Mouse (Mus musculus) thymus, adult 2 months (tissue): ENCODE data around the gene Zfp598. TPM values are rescaled to one million over a fixed set of nuclear protein-coding genes. Genes with fewer than 3 reads are reported as not detected.

Experiments used
- DNase-seq: peaks from one replicate; pipeline ENCODE4 v3.0.0; 2021
- H3K27ac ChIP-seq: fragments of 200-500 bp; 2 replicates; pipeline ENCODE4 v1.5.1; 2012; ENCODE audit warnings: low read length, control low read depth; ENCODE audit not compliant: control insufficient read depth, insufficient read depth
- H3K27me3 ChIP-seq: fragments of 200-500 bp; 2 replicates; pipeline ENCODE4 v1.6.1; 2012; ENCODE audit warnings: mild to moderate bottlenecking, low read length, moderate library complexity, mixed read lengths; ENCODE audit not compliant: control insufficient read depth, insufficient read depth
- H3K36me3 ChIP-seq: fragments of 200-500 bp; 2 replicates; pipeline ENCODE4 v1.6.1; 2012; ENCODE audit warnings: mild to moderate bottlenecking, low read length, moderate library complexity; ENCODE audit not compliant: control insufficient read depth, insufficient read depth
- H3K4me1 ChIP-seq: fragments of 200-500 bp; replicated peaks from 2 replicates; pipeline ENCODE4 v1.6.1; 2012; ENCODE audit warnings: low read length; ENCODE audit not compliant: control insufficient read depth, insufficient read depth
- H3K4me3 ChIP-seq: fragments of 200-500 bp; 2 replicates; pipeline ENCODE4 v1.5.1; 2012; ENCODE audit warnings: mild to moderate bottlenecking, low read length, control low read depth, moderate library complexity; ENCODE audit not compliant: control insufficient read depth, insufficient read depth
- CTCF ChIP-seq: fragments of 200-500 bp; IDR thresholded peaks from 2 replicates; pipeline ENCODE4 v1.5.1; 2012; ENCODE audit warnings: mild to moderate bottlenecking, control low read depth, low read length, moderate library complexity, borderline replicate concordance; ENCODE audit not compliant: control insufficient read depth, poor library complexity, insufficient read depth; ENCODE audit errors: extremely low read depth
- POLR2A ChIP-seq: fragments of 200-500 bp; IDR thresholded peaks from 2 replicates; pipeline ENCODE4 v1.6.1; 2012; ENCODE audit warnings: mild to moderate bottlenecking, low read length, control low read depth, moderate library complexity; ENCODE audit not compliant: control insufficient read depth, poor library complexity, insufficient read depth; ENCODE audit errors: extremely low read depth
- WGBS: fragments of 180-500 bp; shearing (Covaris S2); methylation state at CpG from one replicate; pipeline ENCODE4 v1.1.7; 2018; 5-methylcytosine and 5-hydroxymethylcytosine counted together
- polyA plus RNA-seq: library from polyadenylated mRNA; depleted of rRNA; stranded (reverse); fragments of >200 nt; gene quantifications from 2 replicates; pipeline ENCODE4 v1.2.3, GENCODE M21; 2012

The Zfp598 gene
- polyA plus RNA-seq, 1 experiment: 123 TPM

GRCm38 (mm10) chr17:24676877-24677276 is 7.4 kb downstream of the Zfp598 start:
- H3K27me3 ChIP-seq: no peaks in the 10 kb centered on the region
- peaks cover 4% of the 10 kb centered on the region; the same call in 1 of the 2 replicates for H3K4me1 ChIP-seq
- H3K36me3 ChIP-seq: peaks cover 22% of the 10 kb centered on the region; the same call in 1 of the 2 replicates
- H3K4me3 ChIP-seq: no peak overlapping the region
- no peak overlapping the region for H3K27ac ChIP-seq
- 86% methylated on average over 5 of the region's 5 CpGs for WGBS
- no peak for DNase-seq
- no peak for TF ChIP-seq POLR2A
- TF ChIP-seq CTCF: no peak

DNA sequence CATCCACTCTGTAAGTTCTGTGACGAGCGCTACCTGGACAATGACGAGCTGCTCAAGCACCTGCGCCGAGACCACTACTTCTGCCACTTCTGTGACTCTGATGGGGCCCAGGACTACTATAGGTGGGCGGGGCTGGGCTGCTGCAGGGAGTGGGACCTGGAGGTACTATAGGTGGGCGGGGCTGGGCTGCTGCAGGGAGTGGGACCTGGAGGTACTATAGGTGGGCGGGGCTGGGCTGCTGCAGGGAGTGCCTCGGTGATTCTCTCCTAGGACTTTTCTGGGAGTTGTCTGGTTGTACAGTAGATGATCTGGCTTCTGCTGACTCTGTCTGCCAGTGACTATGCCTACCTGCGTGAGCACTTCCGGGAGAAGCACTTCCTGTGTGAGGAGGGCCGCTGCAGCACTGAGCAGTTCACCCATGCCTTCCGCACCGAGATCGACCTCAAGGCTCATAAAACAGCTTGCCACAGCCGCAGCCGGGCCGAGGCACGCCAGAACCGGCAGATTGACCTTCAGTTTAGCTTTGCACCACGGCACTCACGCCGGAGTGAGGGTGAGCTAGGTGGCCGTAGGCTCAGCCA is 8.1 kb downstream of the Zfp598 start:
- TF ChIP-seq POLR2A (no peak), CTCF (no peak)
- H3K27me3 ChIP-seq: no peaks in the 10 kb centered on the region
- DNase-seq: no peak
- H3K27ac ChIP-seq: no peak overlapping the region
- H3K36me3 ChIP-seq: peaks cover 22% of the 10 kb centered on the region; the same call in 1 of the 2 replicates
- H3K4me1 ChIP-seq: no peaks in the 10 kb centered on the region
- WGBS: 98% methylated on average over 24 of the region's 24 CpGs
- no peak overlapping the region for H3K4me3 ChIP-seq

- Histone ChIP-seq H3K36me3 (no peaks in the 10 kb centered on the region), H3K4me3 (no peak overlapping the region), H3K4me1 (peaks cover 22% of the 10 kb centered on the region), H3K27ac (no peak overlapping the region), H3K27me3 (peaks cover 15% of the 10 kb centered on the region)
- TF ChIP-seq CTCF: no peak
- TF ChIP-seq POLR2A: no peak
- peak; percentile 34 for DNase-seq
- 37% methylated on average over 16 of the region's 16 CpGs for WGBS
Measured at GRCm38 (mm10) chr17:24686514-24686913, 17.0 kb downstream of the Zfp598 start.

DNA sequence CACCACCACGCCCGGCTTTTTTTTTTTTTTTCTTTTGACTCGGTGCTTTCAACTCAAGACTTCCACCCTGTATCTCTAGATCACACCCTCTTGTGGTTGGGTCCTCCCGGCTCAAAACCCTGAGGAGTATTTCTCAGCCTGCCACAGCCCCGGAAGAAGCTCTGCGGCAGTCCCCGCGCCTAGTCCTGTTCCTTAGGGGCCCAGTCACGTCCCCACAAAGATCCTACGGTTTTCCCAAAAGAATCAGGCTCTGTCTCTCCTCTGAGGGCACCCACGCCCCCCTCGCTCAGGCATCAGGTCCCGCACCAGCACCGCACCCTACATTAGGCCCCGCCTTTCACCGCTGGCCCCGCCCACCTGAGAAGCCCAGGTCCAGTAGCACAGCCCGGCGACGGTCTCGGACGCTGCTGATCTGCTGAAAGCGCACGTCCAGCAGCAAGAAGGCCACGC is 17.7 kb downstream of the Zfp598 start:
- under 1% methylated on average over 25 of the region's 25 CpGs for WGBS
- Histone ChIP-seq H3K4me3 (peak overlapping the region; percentile 40), H3K27ac (no peak overlapping the region), H3K27me3 (peaks cover 15% of the 10 kb centered on the region), H3K4me1 (peaks cover 22% of the 10 kb centered on the region), H3K36me3 (no peaks in the 10 kb centered on the region)
- DNase-seq: peak; percentile 72
- TF ChIP-seq CTCF (no peak), POLR2A (no peak)

DNA sequence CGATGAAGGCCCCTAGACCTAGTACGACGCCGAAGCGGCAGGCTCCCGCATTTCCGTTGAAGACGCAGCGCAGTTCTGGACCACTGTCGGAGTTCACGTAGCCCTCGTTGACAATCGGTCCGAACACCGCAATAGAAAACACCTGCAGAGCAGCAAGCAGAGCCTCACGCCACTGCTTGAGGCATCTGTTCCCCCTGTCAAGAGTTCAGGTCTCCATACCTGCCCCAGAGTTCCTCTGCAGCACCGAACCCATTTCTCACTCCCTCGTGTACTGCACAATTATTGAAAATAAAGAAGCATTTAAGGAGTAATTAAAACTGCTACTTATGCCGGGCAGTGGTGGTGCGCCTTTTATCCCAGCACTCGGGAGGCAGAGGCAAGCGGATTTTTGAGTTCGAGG is 18.1 kb downstream of the Zfp598 start:
- 22% methylated on average over 23 of the region's 23 CpGs for WGBS
- Histone ChIP-seq H3K4me1 (peaks cover 22% of the 10 kb centered on the region), H3K36me3 (no peaks in the 10 kb centered on the region), H3K27ac (no peak overlapping the region), H3K27me3 (peaks cover 15% of the 10 kb centered on the region), H3K4me3 (peak overlapping the region; percentile 40)
- no peak for DNase-seq
- TF ChIP-seq CTCF (no peak), POLR2A (no peak)

DNA sequence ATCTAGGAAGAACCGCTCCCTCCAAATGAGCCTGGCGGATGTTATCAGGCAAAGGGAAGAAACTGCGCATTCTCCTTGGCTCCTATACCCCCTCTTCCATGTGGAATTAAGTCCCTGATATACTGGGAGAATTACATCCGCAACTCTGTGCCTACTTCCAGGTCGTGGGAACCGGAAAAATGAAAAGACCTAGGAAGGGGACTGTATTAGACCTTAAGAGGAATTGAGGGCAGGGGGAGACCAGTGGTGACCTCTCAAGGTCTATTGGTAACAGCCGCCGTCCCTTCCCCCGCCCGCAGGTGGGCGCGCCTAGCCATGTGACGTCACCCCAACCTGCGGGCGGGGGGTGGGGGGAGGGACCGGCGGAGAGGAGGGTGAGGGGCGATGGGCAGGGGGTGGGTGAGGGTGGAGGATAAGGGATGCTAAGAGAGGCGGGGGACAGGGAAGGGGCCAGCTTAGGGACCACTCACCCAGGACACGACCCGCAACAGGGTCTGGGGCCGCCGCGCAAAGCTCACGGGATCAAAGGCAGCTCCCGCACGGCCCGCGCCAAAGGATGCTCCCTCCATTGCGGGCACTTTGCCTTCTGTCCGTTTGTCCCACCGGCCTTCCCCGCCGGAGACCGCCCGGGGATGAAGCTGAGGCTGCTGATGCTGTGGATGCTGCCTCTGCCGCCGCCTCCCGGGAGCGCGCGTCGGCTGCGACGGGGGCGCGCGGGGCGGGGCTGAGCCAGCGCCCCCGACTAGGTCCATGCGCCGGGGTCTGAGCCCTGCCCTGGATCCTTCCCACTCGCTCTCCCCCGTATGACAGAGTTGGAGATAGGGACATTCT is 20.0 kb downstream of the Zfp598 start, which contains the start of gene Syngr3:
Syngr3 (minus strand) TSS at position 705 of the 831 bp plus-strand sequence.
- no peak within 1 kb of the TSS for H3K4me3 ChIP-seq
- H3K27me3 ChIP-seq: peaks cover 15% of the 10 kb centered on the region
- H3K4me1 ChIP-seq: peaks cover 22% of the 10 kb centered on the region
- 4% methylated on average over 55 of the region's 55 CpGs for WGBS
- H3K27ac ChIP-seq: no peak within 1 kb of the TSS
- DNase-seq: no peak
- H3K36me3 ChIP-seq: no peaks in the 10 kb centered on the region
- TF ChIP-seq CTCF (no peak), POLR2A (no peak)

GRCm38 (mm10) chr17:24692385-24692784 is 22.9 kb downstream of the Zfp598 start:
- DNase-seq: no peak
- Histone ChIP-seq H3K4me1 (peaks cover 17% of the 10 kb centered on the region), H3K36me3 (no peaks in the 10 kb centered on the region), H3K27me3 (peaks cover 15% of the 10 kb centered on the region), H3K4me3 (no peak overlapping the region), H3K27ac (no peak overlapping the region)
- TF ChIP-seq CTCF (no peak), POLR2A (no peak)
- 81% methylated on average over 5 of the region's 5 CpGs for WGBS
